Mouse (Mus musculus) bone marrow, adult 2 months (tissue): ENCODE results near the gene Osbpl3.

Experiments
- CTCF ChIP-seq: fragments of 200-500 bp; IDR thresholded peaks from 2 replicates; pipeline ENCODE4 v1.5.1; 2011; ENCODE audit warnings: low read length, control low read depth; ENCODE audit not compliant: control insufficient read depth, insufficient read depth
- POLR2A ChIP-seq: fragments of 200-500 bp; IDR thresholded peaks from 2 replicates; pipeline ENCODE4 v1.6.1; 2011; ENCODE audit warnings: low read depth, mild to moderate bottlenecking, control low read depth, low read length, borderline replicate concordance; ENCODE audit not compliant: control insufficient read depth

DNA sequence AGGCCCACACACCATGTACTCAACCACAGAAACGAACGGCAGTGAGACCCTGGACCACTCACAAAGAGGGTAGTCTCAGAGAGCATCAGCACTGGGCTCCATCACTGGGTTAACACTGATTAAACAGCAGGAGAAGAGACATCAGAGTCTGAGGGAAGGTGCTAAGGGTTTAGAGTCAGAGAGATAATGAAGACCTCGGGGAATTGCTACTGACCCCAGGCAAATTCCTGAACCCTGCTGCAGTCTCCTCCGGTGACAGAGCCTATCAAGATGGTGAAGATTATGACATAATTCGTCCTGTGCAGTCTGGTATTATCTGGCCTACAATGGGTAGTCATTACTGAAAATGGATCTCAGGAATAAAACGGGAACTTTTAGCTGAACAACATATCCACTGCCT lies 2.4 kb downstream of the Osbpl3 start:
- TF ChIP-seq CTCF (no peak), POLR2A (no peak)
